Mouse (Mus musculus) lung, postnatal 10 days (tissue): ENCODE measurements at regions not wholly inside any gene's neighbourhood (a gene's known extent, or its start where the extent isn't known, plus 50 kb on each side); places are given as distances from the start of the nearest gene placed in this dataset.

Source experiments
- DNase-seq: peaks from one replicate; pipeline ENCODE4 v3.0.0; 2021

DNA sequence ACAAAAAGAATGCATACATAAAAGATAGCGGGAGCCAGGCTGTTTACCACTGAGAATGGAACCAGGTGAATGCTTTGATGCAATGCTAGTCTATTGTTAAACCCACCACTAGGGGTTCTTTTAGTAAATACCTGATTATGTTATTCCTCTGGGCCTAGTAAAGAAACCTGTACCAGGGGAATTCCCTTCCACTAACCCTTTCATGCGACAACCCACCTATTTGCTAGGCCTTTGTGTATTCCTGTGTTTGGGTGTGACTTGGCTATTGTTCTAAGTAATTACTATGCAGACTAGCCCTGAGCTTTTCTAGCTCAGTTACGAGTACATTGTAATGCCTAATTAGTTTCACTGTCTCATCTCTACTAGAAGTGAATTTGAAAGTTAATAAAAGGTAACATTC is 95.9 kb upstream of the 1700066M21Rik start:
- DNase-seq = no peak

DNA sequence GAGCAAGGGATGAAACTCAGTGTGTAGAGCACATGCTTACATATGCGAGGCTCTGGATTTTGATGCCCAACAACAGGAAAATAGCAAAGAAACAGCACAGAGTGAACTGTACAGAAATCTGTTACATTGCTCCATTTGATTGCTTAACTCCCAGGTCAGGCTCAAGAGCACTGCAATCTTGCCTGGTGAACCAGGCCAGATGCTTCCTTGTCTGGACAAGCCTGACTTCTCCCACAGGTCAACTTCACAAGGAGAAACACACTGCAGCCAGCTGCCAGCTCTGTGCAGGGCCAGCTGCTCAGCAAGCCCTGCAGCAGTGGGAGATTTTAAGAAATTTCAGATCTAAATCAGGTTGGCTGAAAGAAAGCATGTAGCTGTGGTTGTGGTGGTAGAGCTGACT is 81.2 kb upstream of the 1700066M21Rik start:
- DNase-seq = peak; percentile 55

DNA sequence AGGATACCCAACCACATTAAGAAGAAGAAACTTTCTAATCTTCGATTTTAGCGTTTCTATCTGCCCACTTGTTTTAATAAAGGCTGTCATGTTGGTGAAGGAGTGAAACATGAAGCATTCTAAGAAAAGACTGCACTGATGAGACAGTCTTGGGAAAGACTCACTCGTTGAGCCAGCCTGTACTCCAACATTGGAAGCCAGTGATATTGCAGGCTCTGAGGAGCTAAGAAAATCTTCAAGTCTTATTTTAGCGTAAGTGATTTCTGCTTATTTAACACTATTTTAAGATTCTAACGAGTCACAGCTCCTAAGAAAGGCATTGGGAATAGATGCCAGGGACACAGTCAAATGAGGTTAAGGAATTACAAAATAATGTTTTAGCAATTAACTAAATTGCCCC is 78.9 kb upstream of the 1700066M21Rik start:
- no peak for DNase-seq

DNA sequence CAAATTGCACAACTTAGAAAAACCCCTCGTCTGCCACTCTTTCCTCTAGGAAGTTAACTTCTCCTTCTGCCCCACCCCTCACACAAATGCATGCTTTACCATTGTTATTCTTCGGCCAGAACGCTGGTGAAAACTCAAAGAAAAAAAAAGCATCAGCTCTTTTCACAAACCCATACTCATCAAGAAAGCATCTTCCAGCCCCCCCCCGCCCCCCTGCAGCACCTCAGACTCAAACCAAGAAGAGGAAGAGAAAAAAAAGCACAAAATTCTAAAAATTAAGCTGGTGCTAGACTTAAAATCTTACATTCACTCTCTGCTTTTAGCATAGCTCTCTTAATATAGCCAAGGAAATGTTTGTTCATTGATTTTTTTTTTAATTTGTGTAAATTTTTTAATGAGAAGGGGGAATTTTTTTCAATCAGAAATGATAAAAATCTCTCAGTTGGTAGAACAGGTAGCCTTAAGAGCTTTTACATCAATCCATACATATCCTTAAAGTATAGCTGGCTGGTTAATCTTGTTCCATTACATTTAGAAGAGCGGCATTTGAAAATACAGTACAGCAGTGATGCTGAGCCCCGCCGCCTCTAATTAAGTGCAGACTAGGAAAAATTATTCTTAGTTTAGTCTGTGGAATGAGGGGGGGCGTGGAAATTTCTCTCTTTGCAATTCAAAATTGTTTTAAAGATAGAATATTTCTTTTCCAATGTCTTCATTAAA is 76.0 kb upstream of the 1700066M21Rik start:
- DNase-seq = no peak

DNA sequence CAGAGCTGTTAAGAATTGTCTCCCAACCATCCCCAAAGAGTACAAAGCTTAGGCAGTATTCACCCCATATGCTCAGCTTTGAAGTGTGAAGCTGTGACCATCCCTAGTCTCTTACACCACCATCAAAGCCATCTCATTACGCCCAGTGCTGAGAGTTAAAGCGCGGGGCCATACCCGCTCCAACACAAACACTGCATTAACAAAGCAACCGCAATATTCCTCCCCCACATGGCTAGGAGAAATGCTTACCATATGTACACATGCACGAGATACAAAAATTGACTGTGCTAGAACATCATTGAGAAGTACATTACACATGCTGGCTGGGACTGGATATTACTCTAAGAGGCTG is 75.5 kb upstream of the 1700066M21Rik start:
- no peak for DNase-seq

DNA sequence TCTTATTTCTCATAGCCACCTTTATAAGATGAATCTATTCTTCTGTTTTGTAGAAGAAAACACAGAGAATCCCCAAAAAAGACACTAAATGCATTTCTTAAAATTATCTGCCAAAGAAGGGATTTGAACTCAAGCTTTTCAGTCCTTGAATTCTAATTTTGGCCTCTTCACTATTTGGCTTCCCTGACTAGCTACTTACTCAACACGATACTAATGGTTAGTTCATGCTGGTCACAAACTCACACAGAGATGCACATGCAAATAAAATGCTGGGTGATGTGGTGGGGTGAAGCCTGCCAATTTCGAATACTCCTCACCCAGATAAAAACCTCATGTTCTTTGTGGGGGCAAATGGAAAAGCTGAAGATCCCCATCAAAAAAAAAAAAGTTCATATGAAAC is 72.7 kb upstream of the 1700066M21Rik start:
- DNase-seq = no peak

DNA sequence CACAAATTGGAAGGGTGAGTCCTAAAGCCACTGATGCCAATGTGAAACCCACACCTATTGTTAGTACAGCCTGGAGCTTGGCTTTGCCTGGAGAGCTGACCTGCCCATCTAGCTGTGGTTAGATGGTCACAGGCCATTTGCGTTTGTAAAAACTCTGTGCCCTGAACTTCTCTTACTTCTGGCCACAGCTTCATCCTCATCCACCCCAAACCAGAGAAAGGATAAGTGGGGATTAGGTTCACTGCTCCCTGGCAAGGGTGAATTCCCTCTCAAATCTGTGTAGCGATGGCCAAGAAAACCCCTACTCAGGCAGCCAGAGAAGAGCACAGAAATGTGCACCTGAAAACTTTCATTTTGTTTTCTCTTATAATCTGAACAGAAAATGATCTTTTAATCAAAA is 54.9 kb upstream of the 1700066M21Rik start:
- DNase-seq = no peak

DNA sequence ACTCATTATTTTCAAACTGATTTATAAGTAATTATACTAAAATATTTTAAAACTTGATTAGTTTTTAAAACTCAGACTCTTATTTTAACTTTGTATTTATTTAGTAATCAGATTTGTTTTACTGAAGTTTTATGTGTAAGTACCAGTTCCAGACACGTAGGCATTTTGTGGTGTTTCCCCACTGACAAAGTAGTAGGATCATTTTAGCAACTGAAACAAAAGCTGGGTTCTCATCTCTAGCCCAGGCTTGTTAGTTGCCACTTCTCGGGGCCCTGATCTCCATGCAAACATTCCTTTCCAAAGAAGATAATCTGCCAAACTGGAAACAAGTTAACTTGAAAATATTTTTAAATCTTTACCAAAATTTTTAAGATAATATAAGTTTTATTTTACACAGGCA is 54.3 kb upstream of the 1700066M21Rik start:
- DNase-seq = no peak

DNA sequence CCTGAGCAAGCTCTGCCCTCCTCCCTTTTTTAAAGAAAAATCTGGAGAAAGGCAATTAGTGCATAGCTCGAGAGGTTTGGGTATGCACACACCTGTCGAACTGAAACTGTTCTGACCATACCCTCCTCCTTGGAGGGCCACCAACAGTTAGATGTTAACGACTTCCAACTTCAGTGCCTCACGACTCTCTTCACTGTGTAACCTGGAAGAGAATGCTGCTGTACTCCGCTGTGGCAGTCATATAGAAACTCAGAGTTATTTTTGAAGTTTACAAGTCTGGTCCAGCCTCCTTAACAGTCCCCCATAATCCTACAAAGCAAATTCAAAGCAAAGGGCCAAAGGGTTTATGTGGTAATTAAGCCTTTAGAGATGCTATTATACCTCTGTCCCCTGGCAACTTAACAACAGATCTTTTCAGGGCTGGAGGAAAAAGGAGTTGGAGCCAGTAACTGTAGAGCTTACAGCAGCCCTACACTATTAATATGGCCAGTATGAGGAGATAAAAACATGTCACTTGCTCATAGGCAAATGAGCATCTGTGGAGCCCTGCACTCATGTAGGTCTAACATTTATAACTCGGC is 51.7 kb upstream of the 1700066M21Rik start:
- DNase-seq = no peak
